ENCODE assay signal across 8 mouse cellular contexts in the genomic region with DNA sequence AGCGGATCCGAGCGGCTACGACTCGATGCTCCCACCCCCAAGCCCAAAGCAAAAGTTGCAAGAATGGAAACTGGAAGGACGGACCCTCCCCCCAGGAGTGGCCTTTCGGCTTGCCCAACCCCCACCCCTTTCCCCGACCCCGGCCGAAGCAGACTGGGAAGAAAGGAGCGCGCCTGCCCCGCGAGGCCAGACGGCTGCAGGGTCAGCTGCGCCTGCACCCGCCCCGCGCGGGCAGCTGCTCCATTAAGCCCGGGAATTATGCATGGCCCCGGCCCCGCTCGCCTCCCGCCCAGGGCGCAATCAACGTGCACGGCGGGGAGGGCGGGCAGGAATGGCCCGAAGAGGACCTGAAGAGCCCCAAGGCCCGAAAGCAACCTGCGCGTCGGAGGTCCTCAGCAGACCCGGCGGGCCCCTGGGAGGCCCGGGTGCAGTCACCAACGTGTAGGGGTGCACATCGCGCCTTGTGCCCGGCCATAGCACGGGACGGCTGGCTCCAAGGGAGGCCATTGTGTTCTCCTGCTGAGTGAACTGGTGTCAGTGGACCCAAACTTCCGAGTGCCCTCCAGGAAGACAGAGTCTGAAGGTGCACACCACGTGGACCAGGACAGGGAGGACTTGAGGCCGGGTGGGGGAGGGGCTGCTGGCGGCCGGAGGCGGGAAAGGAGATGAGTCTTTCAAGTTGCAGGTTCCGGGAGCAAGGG. TPM values are rescaled to one million over a fixed set of nuclear protein-coding genes. Genes with fewer than 3 reads are reported as not detected.
A peak's percentile ranks its signal among the peaks of the same experiment; 100 is the strongest.
DNase-seq lines count a peak whose midpoint lies in the region; ATAC-seq and TF ChIP-seq lines count a peak whose summit lies in the region.

No protein-coding gene starts in this region.

- DNase-seq in layer of hippocampus, adult 2 months (ENCODE audit: low spot score in 2 of 2): no peak
- no peak for DNase-seq in layer of hippocampus, postnatal 14 days (ENCODE audit: low spot score in 2 of 2)
- peak; percentile 83 for DNase-seq in embryonic facial prominence, embryonic 11.5 days (ENCODE audit: low spot score)
- peak; percentile 77 for DNase-seq in intestine, embryonic 14.5 days (ENCODE audit: low spot score)
- DNase-seq in testis, postnatal 10 days (ENCODE audit: low spot score): peak; percentile 59
- no peak for DNase-seq in thymus, postnatal 0 days (ENCODE audit: low spot score)
- DNase-seq in layer of hippocampus, postnatal 36 days: no peak

- no peaks in the 10 kb centered on the region for H3K36me3 ChIP-seq in embryonic facial prominence, embryonic 11.5 days (replicated peaks; ENCODE audit: control insufficient read depth, insufficient read depth, low read depth, low read length)
- no peaks in the 10 kb centered on the region for H3K36me3 ChIP-seq in intestine, embryonic 14.5 days (ENCODE audit: control insufficient read depth, insufficient read depth, low read length)
- no peaks in the 10 kb centered on the region for H3K36me3 ChIP-seq in liver, embryonic 15.5 days (replicated peaks)

- peaks cover 41% of the 10 kb centered on the region for H3K4me1 ChIP-seq in embryonic facial prominence, embryonic 11.5 days (ENCODE audit: control insufficient read depth, insufficient read depth, low read length)
- peaks cover 46% of the 10 kb centered on the region for H3K4me1 ChIP-seq in intestine, embryonic 14.5 days (replicated peaks; ENCODE audit: control insufficient read depth, insufficient read depth, low read length)
- H3K4me1 ChIP-seq in liver, embryonic 15.5 days (replicated peaks): peaks cover 10% of the 10 kb centered on the region; the same call in 1 of the 2 replicates

- peak; percentile 69 for ATAC-seq in embryonic facial prominence, embryonic 11.5 days (replicated peaks; ENCODE audit: insufficient number of reproducible peaks, low FRiP score, low TSS enrichment, low read depth)
- ATAC-seq in intestine, embryonic 14.5 days (replicated peaks; ENCODE audit: low FRiP score, low TSS enrichment, low read depth): peak; percentile 75
- ATAC-seq in liver, embryonic 15.5 days (ENCODE audit: insufficient read depth): no peak

- peak overlapping the region; percentile 46 for H3K4me3 ChIP-seq in layer of hippocampus, adult 2 months
- peak overlapping the region; percentile 30 for H3K4me3 ChIP-seq in embryonic facial prominence, embryonic 11.5 days (ENCODE audit: low read depth, low read length)
- peak overlapping the region; percentile 36 for H3K4me3 ChIP-seq in intestine, embryonic 14.5 days (ENCODE audit: low read depth, low read length)
- H3K4me3 ChIP-seq in liver, embryonic 15.5 days (replicated peaks): peak overlapping the region; percentile 34

- no peaks in the 10 kb centered on the region for H3K9me3 ChIP-seq in embryonic facial prominence, embryonic 11.5 days (replicated peaks; ENCODE audit: control insufficient read depth, low read length)
- H3K9me3 ChIP-seq in intestine, embryonic 14.5 days (ENCODE audit: control insufficient read depth, low read length): no peaks in the 10 kb centered on the region
- no peaks in the 10 kb centered on the region for H3K9me3 ChIP-seq in liver, embryonic 15.5 days (replicated peaks)

- H3K27ac ChIP-seq in layer of hippocampus, adult 2 months: peak overlapping the region; percentile 76
- peak overlapping the region; percentile 95 for H3K27ac ChIP-seq in embryonic facial prominence, embryonic 11.5 days (replicated peaks; ENCODE audit: low read depth, low read length)
- H3K27ac ChIP-seq in intestine, embryonic 14.5 days (ENCODE audit: low read depth): peak overlapping the region; percentile 71
- H3K27ac ChIP-seq in liver, embryonic 15.5 days (replicated peaks): no peak overlapping the region

- no peak for TF ChIP-seq CTCF in layer of hippocampus, adult 2 months (conservative IDR thresholded peaks at IDR 0.05)

- H3K9ac ChIP-seq in embryonic facial prominence, embryonic 11.5 days (replicated peaks; ENCODE audit: low read length): peak overlapping the region; percentile 74
- peak overlapping the region; percentile 51 for H3K9ac ChIP-seq in intestine, embryonic 14.5 days (ENCODE audit: low read length)
- no peak overlapping the region for H3K9ac ChIP-seq in liver, embryonic 15.5 days

- no peaks in the 10 kb centered on the region for H3K27me3 ChIP-seq in embryonic facial prominence, embryonic 11.5 days (ENCODE audit: control insufficient read depth, insufficient read depth, low read length)
- H3K27me3 ChIP-seq in intestine, embryonic 14.5 days (replicated peaks; ENCODE audit: control insufficient read depth, insufficient read depth, low read length): no peaks in the 10 kb centered on the region; the same call in 1 of the 2 replicates
- H3K27me3 ChIP-seq in liver, embryonic 15.5 days: peaks cover 70% of the 10 kb centered on the region

- WGBS in embryonic facial prominence, embryonic 11.5 days: under 1% methylated on average over 51 of the region's 51 CpGs
- 2% methylated on average over 51 of the region's 51 CpGs for WGBS in intestine, embryonic 14.5 days
- 2% methylated on average over 51 of the region's 51 CpGs for WGBS in liver, embryonic 15.5 days (ENCODE audit: insufficient replicate concordance)

- H3K4me2 ChIP-seq in embryonic facial prominence, embryonic 11.5 days (ENCODE audit: low read depth, low read length): peak overlapping the region; percentile 74
- H3K4me2 ChIP-seq in intestine, embryonic 14.5 days (ENCODE audit: low read length): peak overlapping the region; percentile 89
- H3K4me2 ChIP-seq in liver, embryonic 15.5 days: peak overlapping the region; percentile 59

RNA-seq across cellular contexts. Expression of gene Bcl11b, which starts 23.0 kb away (rescaled TPM):
- 100 to 1,000 TPM; 144 to 145 TPM for total RNA-seq in layer of hippocampus, adult 2 months (2021)
- total RNA-seq in layer of hippocampus, postnatal 14 days (2021): 100 to 1,000 TPM; 108 to 112 TPM
- polyA plus RNA-seq in embryonic facial prominence, embryonic 11.5 days (2014; fragmentation: Nextera tagmentation; extraction: Ambion mirVana): 14.8 and 15.5 TPM in 2 replicates
- polyA plus RNA-seq in intestine, embryonic 14.5 days (2014; fragmentation: Nextera tagmentation; extraction: Ambion mirVana): 8.3 and 8.8 TPM in 2 replicates
- 0.05 and 0.10 TPM in 2 replicates for polyA plus RNA-seq in liver, embryonic 15.5 days (2015; fragmentation: Nextera tagmentation; extraction: Ambion mirVana)
- polyA plus RNA-seq in thymus, postnatal 0 days (2015; fragmentation: Nextera tagmentation; extraction: Ambion mirVana): 110 and 156 TPM in 2 replicates
- 100 to 1,000 TPM; 134 to 137 TPM for total RNA-seq in layer of hippocampus, postnatal 36 days (2021)

Comparison
In these comparisons a context has a peak if more than half of its experiments do, and no peak if none do; other contexts are left out.
1. DNase-seq: peak in embryonic facial prominence, embryonic 11.5 days (single experiment), intestine, embryonic 14.5 days (single experiment) and testis, postnatal 10 days (single experiment); none in layer of hippocampus, adult 2 months (0 of 2), layer of hippocampus, postnatal 14 days (0 of 2), thymus, postnatal 0 days (single experiment) and layer of hippocampus, postnatal 36 days (0 of 2).
2. Peak in every context shown above with its lines, with median percentiles within 50 percentile points of each other: H3K4me3 ChIP-seq and H3K4me2 ChIP-seq.